Mouse (Mus musculus) heart, postnatal 0 days (tissue): ENCODE measurements around the gene Hspa8. TPM values are rescaled to one million over a fixed set of nuclear protein-coding genes. Genes with fewer than 3 reads are reported as not detected.

Source experiments
- ATAC-seq: fragments of 200-750 bp; cut with Nextera tagmentation; 2 replicates; pipeline ENCODE4 v1.8.0; 2017; ENCODE audit warnings: low read depth, moderate number of reproducible peaks, moderate library complexity; ENCODE audit not compliant: insufficient read depth
- DNase-seq: peaks from one replicate; pipeline ENCODE4 v3.0.0-alpha.2; 2016; ENCODE audit warnings: low spot score
- H3K27ac ChIP-seq: fragments of 300-500 bp; sonication (generic); 2 replicates; pipeline ENCODE4 v1.5.1; 2014; ENCODE audit warnings: low read depth, mild to moderate bottlenecking
- H3K27me3 ChIP-seq: fragments of 300-500 bp; sonication (generic); 2 replicates; pipeline ENCODE4 v1.6.1; 2014; ENCODE audit warnings: low read length, mixed read lengths; ENCODE audit not compliant: control insufficient read depth, insufficient read depth
- H3K36me3 ChIP-seq: fragments of 300-500 bp; sonication (generic); replicated peaks from 2 replicates; pipeline ENCODE4 v1.6.1; 2014; ENCODE audit warnings: low read length, mixed read lengths; ENCODE audit not compliant: control insufficient read depth, insufficient read depth
- H3K4me1 ChIP-seq: fragments of 300-500 bp; sonication (generic); 2 replicates; pipeline ENCODE4 v1.6.1; 2014; ENCODE audit warnings: antibody characterized with exemption; ENCODE audit not compliant: control insufficient read depth, insufficient read depth
- H3K4me2 ChIP-seq: fragments of 300-500 bp; sonication (generic); 2 replicates; pipeline ENCODE4 v1.6.1; 2014; ENCODE audit warnings: low read depth, mild to moderate bottlenecking, low read length, moderate library complexity
- H3K4me3 ChIP-seq: fragments of 300-500 bp; sonication (generic); 2 replicates; pipeline ENCODE4 v1.5.1; 2014; ENCODE audit warnings: low read depth, low read length
- H3K9ac ChIP-seq: fragments of 300-500 bp; sonication (generic); replicated peaks from 2 replicates; pipeline ENCODE4 v1.6.1; 2014; ENCODE audit warnings: low read depth, low read length, mixed read lengths
- H3K9me3 ChIP-seq: fragments of 300-500 bp; sonication (generic); replicated peaks from 2 replicates; pipeline ENCODE4 v1.6.1; 2016; ENCODE audit warnings: low read length; ENCODE audit not compliant: control insufficient read depth
- CTCF ChIP-seq: IDR thresholded peaks from 2 replicates; pipeline ENCODE4 v1.5.1; 2016; ENCODE audit warnings: antibody characterized with exemption, control low read depth, low read depth
- EP300 ChIP-seq: IDR thresholded peaks from 2 replicates; pipeline ENCODE4 v1.6.1; 2016; ENCODE audit warnings: antibody characterized with exemption, low read depth
- WGBS: fragments of 180-500 bp; shearing (Covaris S2); extraction: QIAGEN DNeasy Blood & Tissue Kit; methylation state at CpG from one replicate; pipeline ENCODE4 v1.1.7; 2014; 5-methylcytosine and 5-hydroxymethylcytosine counted together
- polyA plus RNA-seq: library from polyadenylated mRNA; unstranded; fragments of >200 nt; fragmentation: Nextera tagmentation; extraction: Ambion mirVana; gene quantifications from 2 replicates; pipeline ENCODE4 v1.2.1, GENCODE M21; 2015
- total RNA-seq: library from RNA; depleted of rRNA; stranded (reverse); fragments of >200 nt; gene quantifications from 2 replicates; pipeline ENCODE4 v1.2.3, GENCODE M21; 2014; ENCODE audit warnings: low replicate concordance

Gene Hspa8
- total and polyA plus RNA-seq, 2 experiments from 2014 or later: 1,298 to 2,627 TPM

- Histone ChIP-seq H3K27me3 (no peaks in the 10 kb centered on the region), H3K27ac (no peak overlapping the region), H3K9me3 (no peaks in the 10 kb centered on the region), H3K4me3 (no peak overlapping the region), H3K4me2 (no peak overlapping the region), H3K9ac (no peak overlapping the region), H3K4me1 (peaks cover 3% of the 10 kb centered on the region), H3K36me3 (no peaks in the 10 kb centered on the region; the same call in 1 of the 2 replicates)
- no peak for DNase-seq
- WGBS: 59% methylated on average over 2 of the region's 2 CpGs
- no peak for ATAC-seq
- TF ChIP-seq CTCF (peak; percentile 31), EP300 (no peak)
These were observed 11.1 kb downstream of the Hspa8 start for GRCm38 (mm10) chr9:40811860-40812259.

- Histone ChIP-seq H3K4me1 (no peaks in the 10 kb centered on the region; the same call in 1 of the 2 replicates), H3K27me3 (no peaks in the 10 kb centered on the region), H3K4me2 (no peak overlapping the region), H3K4me3 (no peak overlapping the region), H3K27ac (no peak overlapping the region), H3K9ac (no peak overlapping the region), H3K36me3 (no peaks in the 10 kb centered on the region; the same call in 1 of the 2 replicates), H3K9me3 (no peaks in the 10 kb centered on the region)
- DNase-seq: no peak
- TF ChIP-seq CTCF: no peak
- no peak for TF ChIP-seq EP300
- WGBS: 79% methylated on average over 7 of the region's 7 CpGs
- ATAC-seq: no peak
These were observed 13.3 kb downstream of the Hspa8 start for GRCm38 (mm10) chr9:40814060-40814459.

- Histone ChIP-seq H3K9me3 (no peaks in the 10 kb centered on the region), H3K4me3 (no peak overlapping the region), H3K4me1 (no peaks in the 10 kb centered on the region), H3K4me2 (no peak overlapping the region), H3K9ac (no peak overlapping the region), H3K27me3 (no peaks in the 10 kb centered on the region), H3K27ac (no peak overlapping the region), H3K36me3 (no peaks in the 10 kb centered on the region; the same call in 1 of the 2 replicates)
- ATAC-seq: no peak
- 82% methylated on average over 5 of the region's 5 CpGs for WGBS
- TF ChIP-seq CTCF: no peak
- no peak for DNase-seq
These were observed 16.7 kb downstream of the Hspa8 start for GRCm38 (mm10) chr9:40817325-40818028.

GRCm38 (mm10) chr9:40825601-40826000, 24.8 kb downstream of the Hspa8 start:
- Histone ChIP-seq H3K9ac (no peak overlapping the region), H3K4me2 (no peak overlapping the region), H3K4me3 (no peak overlapping the region), H3K27me3 (no peaks in the 10 kb centered on the region), H3K27ac (no peak overlapping the region), H3K36me3 (no peaks in the 10 kb centered on the region), H3K4me1 (no peaks in the 10 kb centered on the region), H3K9me3 (no peaks in the 10 kb centered on the region)
- 39% methylated on average over 6 of the region's 6 CpGs for WGBS
- TF ChIP-seq EP300: no peak
- no peak for ATAC-seq
- DNase-seq: no peak

DNA sequence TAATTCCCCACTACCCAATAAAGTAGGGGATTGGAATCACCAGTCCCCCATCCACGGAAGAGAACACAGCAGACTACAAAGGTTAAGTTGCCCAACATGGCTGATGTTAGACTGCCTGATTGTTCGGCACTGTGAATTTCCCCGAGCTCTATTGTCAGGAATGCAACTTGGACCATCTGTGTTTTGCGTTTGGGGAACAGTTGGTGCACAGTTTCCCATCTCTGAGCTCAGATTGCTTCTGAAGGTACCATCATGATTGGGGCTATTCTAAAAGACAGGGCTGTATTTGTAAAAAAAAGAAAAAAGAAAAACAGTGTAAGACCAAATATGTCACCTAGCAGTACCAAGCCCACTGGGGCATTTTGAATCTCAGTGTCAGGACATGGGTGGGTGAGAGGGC, 26.6 kb downstream of the Hspa8 start:
- Histone ChIP-seq H3K9ac (no peak overlapping the region), H3K9me3 (no peaks in the 10 kb centered on the region), H3K4me3 (no peak overlapping the region), H3K4me2 (no peak overlapping the region), H3K27ac (no peak overlapping the region), H3K27me3 (no peaks in the 10 kb centered on the region), H3K4me1 (no peaks in the 10 kb centered on the region), H3K36me3 (no peaks in the 10 kb centered on the region)
- WGBS: 75% methylated on average over 4 of the region's 4 CpGs
- DNase-seq (no peak), ATAC-seq (no peak)
- TF ChIP-seq EP300 (no peak), CTCF (no peak)

GRCm38 (mm10) chr9:40834569-40834968, 33.8 kb downstream of the Hspa8 start:
- 4% methylated on average over 12 of the region's 12 CpGs for WGBS

More at GRCm38 (mm10) chr9:40834569-40834968, 33.8 kb downstream of the Hspa8 start:
- ATAC-seq (no peak), DNase-seq (peak; percentile 63)
- Histone ChIP-seq H3K4me3 (no peak overlapping the region), H3K27me3 (no peaks in the 10 kb centered on the region), H3K9me3 (no peaks in the 10 kb centered on the region), H3K9ac (no peak overlapping the region), H3K36me3 (no peaks in the 10 kb centered on the region), H3K4me1 (no peaks in the 10 kb centered on the region), H3K27ac (no peak overlapping the region), H3K4me2 (no peak overlapping the region)
- TF ChIP-seq CTCF: peak; percentile 85
- 0 out of 2 replicates have a peak, but pooled peaks have one; percentile 21 for TF ChIP-seq EP300
